Comparison of ENCODE assay signal across 8 mouse cellular contexts in the genomic region with DNA sequence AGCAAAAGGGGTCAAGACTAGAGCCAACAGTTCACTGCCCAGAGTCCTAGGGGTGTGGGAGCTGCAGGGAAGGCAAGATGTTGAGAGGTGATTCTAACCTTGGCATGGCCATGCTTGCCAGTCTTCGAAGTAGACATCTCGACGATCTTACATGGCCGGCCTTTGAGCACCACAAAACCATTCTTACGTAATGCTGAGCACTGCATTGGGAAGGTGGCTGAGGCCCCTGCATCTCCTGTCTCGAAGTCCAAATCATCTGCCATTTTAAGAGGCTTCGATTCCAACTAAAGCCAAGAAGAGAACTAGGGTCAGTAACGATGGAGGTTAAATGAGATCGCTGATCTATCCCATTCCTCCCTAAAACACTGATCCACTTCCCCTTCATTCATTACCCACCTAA. TPM values are rescaled to one million over a fixed set of nuclear protein-coding genes. Genes with fewer than 3 reads are reported as not detected.
DNase-seq lines count a peak whose midpoint lies in the region; ATAC-seq lines count a peak whose summit lies in the region.

No protein-coding gene starts in this region.

- no peak for ATAC-seq in forebrain, embryonic 13.5 days
- ATAC-seq in liver, embryonic 11.5 days (replicated peaks; ENCODE audit: low FRiP score), result no peak
- no peak for ATAC-seq in granulocyte monocyte progenitor cell, adult 5-6 weeks (replicated peaks; ENCODE audit: poor library complexity, severe bottlenecking)

- peak; percentile 90 for DNase-seq in heart, adult 11 months
- no peak for DNase-seq in heart, postnatal 4 days
- DNase-seq in 416B (ENCODE audit: low read depth), result peak; percentile 39
- DNase-seq in liver, embryonic 11.5 days (ENCODE audit: low spot score), result no peak
- DNase-seq in adrenal gland, postnatal 4 days (ENCODE audit: low spot score in 2 of 2), result no peak
- no peak for DNase-seq in ovary, postnatal 14 days (ENCODE audit: low spot score)

- peak overlapping the region; percentile 92 for H3K27ac ChIP-seq in forebrain, embryonic 13.5 days
- H3K27ac ChIP-seq in liver, embryonic 11.5 days (ENCODE audit: low read depth, low read length), result peak overlapping the region; percentile 98

- peak overlapping the region; percentile 97 for H3K9ac ChIP-seq in forebrain, embryonic 13.5 days
- H3K9ac ChIP-seq in liver, embryonic 11.5 days (ENCODE audit: low read depth, low read length), result peak overlapping the region; percentile 100

- 81% methylated on average over 9 of the region's 9 CpGs for WGBS in forebrain, embryonic 13.5 days
- 65% methylated on average over 9 of the region's 9 CpGs for WGBS in liver, embryonic 11.5 days

- H3K4me3 ChIP-seq in forebrain, embryonic 13.5 days, result peak overlapping the region; percentile 92
- H3K4me3 ChIP-seq in liver, embryonic 11.5 days (ENCODE audit: low read depth, low read length), result peak overlapping the region; percentile 92

- H3K4me1 ChIP-seq in forebrain, embryonic 13.5 days, result peaks cover 45% of the 10 kb centered on the region
- peaks cover 51% of the 10 kb centered on the region for H3K4me1 ChIP-seq in liver, embryonic 11.5 days (replicated peaks; ENCODE audit: control insufficient read depth, insufficient read depth, low read length)

- peak overlapping the region; percentile 90 for H3K4me2 ChIP-seq in forebrain, embryonic 13.5 days
- H3K4me2 ChIP-seq in liver, embryonic 11.5 days, result peak overlapping the region; percentile 96

- no peaks in the 10 kb centered on the region for H3K27me3 ChIP-seq in forebrain, embryonic 13.5 days
- no peaks in the 10 kb centered on the region for H3K27me3 ChIP-seq in liver, embryonic 11.5 days (replicated peaks; ENCODE audit: control insufficient read depth, insufficient read depth, low read length)

- H3K36me3 ChIP-seq in forebrain, embryonic 13.5 days (ENCODE audit: poor library complexity, severe bottlenecking), result peaks cover 45% of the 10 kb centered on the region
- H3K36me3 ChIP-seq in liver, embryonic 11.5 days (ENCODE audit: control insufficient read depth, insufficient read depth, low read length), result peaks cover 40% of the 10 kb centered on the region

- no peaks in the 10 kb centered on the region for H3K9me3 ChIP-seq in forebrain, embryonic 13.5 days (replicated peaks)
- H3K9me3 ChIP-seq in liver, embryonic 11.5 days (ENCODE audit: control insufficient read depth, low read length), result no peaks in the 10 kb centered on the region

RNA-seq across cellular contexts. Expression of gene Eif5a, which starts 2.7 kb away (rescaled TPM):
- total RNA-seq in heart, postnatal 4 days (2021), result 100 to 1,000 TPM; 550 to 556 TPM
- polyA plus RNA-seq in forebrain, embryonic 13.5 days (2015; fragmentation: Nextera tagmentation; extraction: Ambion mirVana), result 1,467 and 1,510 TPM in 2 replicates
- polyA plus RNA-seq in liver, embryonic 11.5 days (2014; fragmentation: Nextera tagmentation; extraction: Ambion mirVana), result 2,995 and 3,090 TPM in 2 replicates
- total RNA-seq in adrenal gland, postnatal 4 days (2021), result 100 to 1,000 TPM; 598 to 600 TPM
- total RNA-seq in granulocyte monocyte progenitor cell, adult 5-6 weeks (2014; fragmentation: Nextera tagmentation), result 1,453 and 1,476 TPM in 2 replicates
- 890 and 976 TPM in 2 replicates for total RNA-seq in granulocyte monocyte progenitor cell, adult 5-6 weeks (2017)

RNA-seq across cellular contexts. Expression of gene Gps2, which starts 5.4 kb away (rescaled TPM):
- 10 to 100 TPM; 29.6 to 33.0 TPM for total RNA-seq in heart, postnatal 4 days (2021)
- polyA plus RNA-seq in forebrain, embryonic 13.5 days (2015; fragmentation: Nextera tagmentation; extraction: Ambion mirVana), result 90.1 and 93.2 TPM in 2 replicates
- polyA plus RNA-seq in liver, embryonic 11.5 days (2014; fragmentation: Nextera tagmentation; extraction: Ambion mirVana), result 121 and 130 TPM in 2 replicates
- 10 to 100 TPM; 60.0 to 67.0 TPM for total RNA-seq in adrenal gland, postnatal 4 days (2021)
- 71.5 and 99.8 TPM in 2 replicates for total RNA-seq in granulocyte monocyte progenitor cell, adult 5-6 weeks (2014; fragmentation: Nextera tagmentation)
- total RNA-seq in granulocyte monocyte progenitor cell, adult 5-6 weeks (2017), result 47.1 and 58.2 TPM in 2 replicates

RNA-seq across cellular contexts. Expression of gene Ybx2, which starts 16.5 kb away (rescaled TPM):
- total RNA-seq in heart, postnatal 4 days (2021), result 10 to 100 TPM; 24.8 to 35.7 TPM
- 4.5 and 6.0 TPM in 2 replicates for polyA plus RNA-seq in forebrain, embryonic 13.5 days (2015; fragmentation: Nextera tagmentation; extraction: Ambion mirVana)
- 1.3 and 1.7 TPM in 2 replicates for polyA plus RNA-seq in liver, embryonic 11.5 days (2014; fragmentation: Nextera tagmentation; extraction: Ambion mirVana)
- 10 to 100 TPM in 1 of 2 experiments, 1 to 10 TPM in 1; 9.7 to 20.6 TPM for total RNA-seq in adrenal gland, postnatal 4 days (2021)
- not detected in 2 replicates for total RNA-seq in granulocyte monocyte progenitor cell, adult 5-6 weeks (2014; fragmentation: Nextera tagmentation)
- 2.1 TPM in 1 of 2 replicates, not detected in the other for total RNA-seq in granulocyte monocyte progenitor cell, adult 5-6 weeks (2017)

RNA-seq across cellular contexts. Expression of gene Neurl4, which starts 18.2 kb away (rescaled TPM):
- 10 to 100 TPM; 45.8 to 48.5 TPM for total RNA-seq in heart, postnatal 4 days (2021)
- 15.5 and 20.2 TPM in 2 replicates for polyA plus RNA-seq in forebrain, embryonic 13.5 days (2015; fragmentation: Nextera tagmentation; extraction: Ambion mirVana)
- polyA plus RNA-seq in liver, embryonic 11.5 days (2014; fragmentation: Nextera tagmentation; extraction: Ambion mirVana), result 9.5 and 10.5 TPM in 2 replicates
- total RNA-seq in adrenal gland, postnatal 4 days (2021), result 10 to 100 TPM; 45.9 to 53.3 TPM
- 32.0 and 38.9 TPM in 2 replicates for total RNA-seq in granulocyte monocyte progenitor cell, adult 5-6 weeks (2014; fragmentation: Nextera tagmentation)
- 20.7 and 27.5 TPM in 2 replicates for total RNA-seq in granulocyte monocyte progenitor cell, adult 5-6 weeks (2017)

RNA-seq across cellular contexts. Expression of gene 2810408A11Rik, which starts 18.3 kb away (rescaled TPM):
- total RNA-seq in heart, postnatal 4 days (2021), result 1 to 10 TPM; 5.2 to 6.2 TPM
- polyA plus RNA-seq in forebrain, embryonic 13.5 days (2015; fragmentation: Nextera tagmentation; extraction: Ambion mirVana), result 19.1 and 20.3 TPM in 2 replicates
- polyA plus RNA-seq in liver, embryonic 11.5 days (2014; fragmentation: Nextera tagmentation; extraction: Ambion mirVana), result 3.2 and 4.0 TPM in 2 replicates
- total RNA-seq in adrenal gland, postnatal 4 days (2021), result 1 to 10 TPM; 4.8 to 5.6 TPM
- 1.3 and 3.5 TPM in 2 replicates for total RNA-seq in granulocyte monocyte progenitor cell, adult 5-6 weeks (2014; fragmentation: Nextera tagmentation)
- 3.6 and 6.4 TPM in 2 replicates for total RNA-seq in granulocyte monocyte progenitor cell, adult 5-6 weeks (2017)

Comparison
In these comparisons a context has a peak if more than half of its experiments do, and no peak if none do; other contexts are left out.
1. DNase-seq: peak in heart, adult 11 months (single experiment) and 416B (single experiment); none in heart, postnatal 4 days (single experiment), liver, embryonic 11.5 days (single experiment), adrenal gland, postnatal 4 days (0 of 2) and ovary, postnatal 14 days (single experiment).